Mouse (Mus musculus) olfactory bulb, adult 2 months (tissue): Measurements from ENCODE around the gene Eva1c. TPM values are rescaled to one million over a fixed set of nuclear protein-coding genes. Genes with fewer than 3 reads are reported as not detected.

Source experiments
- H3K27ac ChIP-seq: fragments of 200-500 bp; 2 replicates; pipeline ENCODE4 v1.5.1; 2012; ENCODE audit warnings: low read depth, low read length; ENCODE audit not compliant: insufficient read depth
- H3K4me1 ChIP-seq: fragments of 200-500 bp; 2 replicates; pipeline ENCODE4 v1.6.1; 2012; ENCODE audit warnings: low read length; ENCODE audit not compliant: control insufficient read depth, insufficient read depth
- H3K4me3 ChIP-seq: fragments of 200-500 bp; 2 replicates; pipeline ENCODE4 v1.5.1; 2012; ENCODE audit warnings: mild to moderate bottlenecking, low read depth, low read length, moderate library complexity; ENCODE audit not compliant: insufficient read depth
- CTCF ChIP-seq: fragments of 200-500 bp; IDR thresholded peaks from 2 replicates; pipeline ENCODE4 v1.5.1; 2012; ENCODE audit warnings: low read depth, mild to moderate bottlenecking, low read length, moderate library complexity; ENCODE audit not compliant: insufficient read depth
- POLR2A ChIP-seq: fragments of 200-500 bp; IDR thresholded peaks from 2 replicates; pipeline ENCODE4 v1.6.1; 2012; ENCODE audit warnings: mild to moderate bottlenecking, low read depth, low read length, moderate library complexity; ENCODE audit not compliant: insufficient read depth
- WGBS: fragments of 180-500 bp; shearing (Covaris S2); methylation state at CpG from one replicate; pipeline ENCODE4 v1.1.7; 2018; 5-methylcytosine and 5-hydroxymethylcytosine counted together
- polyA plus RNA-seq: library from polyadenylated mRNA; stranded (reverse); fragments of >200 nt; gene quantifications from 2 replicates; pipeline ENCODE4 v1.2.4, GENCODE M21; 2012; ENCODE audit warnings: low replicate concordance; ENCODE audit not compliant: missing spikeins, insufficient read depth, insufficient read length

The Eva1c gene
- polyA plus RNA-seq, 1 experiment = not detected

DNA sequence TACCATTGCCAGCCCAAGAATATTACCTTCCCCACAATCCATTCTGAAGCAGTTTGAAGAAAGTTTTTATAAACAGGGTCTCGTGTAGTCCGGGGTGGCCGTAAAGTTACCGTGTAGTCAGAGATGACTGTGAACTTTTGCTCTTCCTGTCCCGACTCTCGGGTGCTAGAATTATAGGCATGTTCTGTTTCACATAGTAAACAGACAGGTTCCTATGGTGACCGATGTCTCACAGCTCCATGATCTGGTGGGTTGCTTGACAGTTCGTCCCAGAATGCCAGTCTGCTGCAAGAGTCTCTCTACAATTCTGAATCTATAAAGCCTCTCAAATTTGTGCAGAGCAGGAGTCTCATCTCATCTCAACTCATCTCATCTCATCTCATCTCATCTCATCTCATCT lies 65.6 kb downstream of the Eva1c start:
- TF ChIP-seq CTCF = no peak
- no peak for TF ChIP-seq POLR2A
- no peak overlapping the region for H3K27ac ChIP-seq
- H3K4me3 ChIP-seq = no peak overlapping the region
- 81% methylated on average over 8 of the region's 8 CpGs for WGBS
- H3K4me1 ChIP-seq = peaks cover 14% of the 10 kb centered on the region

DNA sequence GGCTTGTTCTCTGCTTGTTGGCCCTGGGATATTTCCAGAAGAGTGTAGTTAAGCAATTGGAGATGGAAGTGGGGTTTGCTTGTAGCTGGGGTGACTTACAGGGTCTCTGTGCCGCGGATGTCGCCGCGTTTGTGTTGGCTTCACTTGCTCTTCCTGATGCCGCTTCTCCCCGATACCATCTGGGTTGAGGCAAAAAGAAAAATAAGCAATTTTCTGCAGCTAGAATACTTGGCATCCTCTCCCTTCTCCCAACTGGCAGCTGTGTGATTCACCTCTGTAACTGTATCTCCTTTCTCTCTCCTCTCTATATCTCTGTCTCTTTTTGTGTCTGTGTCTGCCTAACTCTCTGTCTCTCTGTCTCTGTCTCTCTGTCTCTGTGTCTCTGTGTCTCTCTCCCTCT lies 66.5 kb downstream of the Eva1c start:
- TF ChIP-seq POLR2A (no peak), CTCF (no peak)
- Histone ChIP-seq H3K27ac (no peak overlapping the region), H3K4me3 (no peak overlapping the region), H3K4me1 (peaks cover 14% of the 10 kb centered on the region)
- 41% methylated on average over 7 of the region's 7 CpGs for WGBS

DNA sequence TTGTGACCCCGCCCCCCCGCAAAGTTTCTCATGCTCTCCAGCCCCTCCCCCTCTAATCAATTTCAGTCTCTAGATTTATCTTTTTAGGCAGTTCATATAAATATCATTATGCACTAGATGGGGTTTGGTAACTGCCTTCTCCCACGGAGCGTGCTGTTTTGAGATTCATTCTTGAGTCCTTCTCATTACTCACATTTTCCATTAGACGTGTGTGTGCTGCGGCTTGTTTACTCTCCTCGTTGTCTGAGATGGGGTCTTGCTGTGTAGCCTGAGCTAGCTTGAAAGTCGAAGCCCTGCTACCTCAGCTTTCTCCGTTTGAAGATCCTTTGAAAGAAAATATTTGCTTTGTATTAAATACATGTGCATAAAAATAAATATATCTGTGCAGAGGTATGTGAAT lies 67.3 kb downstream of the Eva1c start:
- H3K4me1 ChIP-seq = peaks cover 14% of the 10 kb centered on the region
- H3K27ac ChIP-seq = no peak overlapping the region
- H3K4me3 ChIP-seq = no peak overlapping the region
- TF ChIP-seq CTCF = no peak
- TF ChIP-seq POLR2A = no peak
- 59% methylated on average over 9 of the region's 9 CpGs for WGBS

DNA sequence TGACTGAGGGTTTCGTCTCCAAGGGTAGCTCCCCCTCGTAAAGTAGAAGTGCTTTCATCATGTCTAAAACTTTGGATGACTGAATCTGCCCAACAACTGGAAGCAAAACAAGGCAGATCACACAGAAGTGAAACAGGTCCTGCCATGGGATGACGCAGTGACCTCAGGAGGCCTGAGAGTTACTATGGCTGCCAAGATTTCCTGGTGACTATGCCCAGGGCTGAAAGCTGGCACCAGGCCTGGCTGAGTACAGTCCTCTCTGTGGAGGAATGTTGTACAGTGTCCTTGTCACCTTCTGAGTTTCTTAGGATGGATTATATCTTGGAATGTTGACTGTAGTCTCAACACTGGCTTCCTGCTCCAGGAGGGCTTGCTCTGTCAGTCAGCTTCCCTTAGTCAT lies 71.1 kb downstream of the Eva1c start:
- WGBS = 87% methylated on average over 3 of the region's 3 CpGs
- Histone ChIP-seq H3K4me1 (peaks cover 6% of the 10 kb centered on the region), H3K27ac (no peak overlapping the region), H3K4me3 (no peak overlapping the region)
- TF ChIP-seq POLR2A = no peak
- TF ChIP-seq CTCF = no peak

DNA sequence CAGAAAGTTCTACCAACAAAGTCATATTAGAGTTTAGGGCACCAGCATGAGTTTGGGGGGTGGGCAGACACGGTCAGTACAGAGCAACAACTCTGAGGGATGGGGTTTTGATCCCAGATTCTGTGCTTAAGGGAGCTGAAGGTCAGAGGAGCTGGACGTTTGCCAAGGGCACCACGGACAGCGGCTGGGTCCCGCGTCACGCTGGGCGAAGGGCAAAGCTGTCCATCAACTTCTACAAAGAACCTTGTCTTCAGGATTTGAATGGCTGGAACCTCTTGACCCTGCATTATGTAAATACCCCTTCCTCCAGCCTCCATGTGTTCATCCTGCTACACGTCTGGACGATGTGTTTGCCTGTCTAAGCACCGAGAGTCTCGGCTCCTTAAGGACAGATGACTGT lies 73.0 kb downstream of the Eva1c start:
- no peak for TF ChIP-seq CTCF
- TF ChIP-seq POLR2A = no peak
- 49% methylated on average over 12 of the region's 12 CpGs for WGBS
- no peaks in the 10 kb centered on the region for H3K4me1 ChIP-seq
- no peak overlapping the region for H3K4me3 ChIP-seq
- no peak overlapping the region for H3K27ac ChIP-seq

DNA sequence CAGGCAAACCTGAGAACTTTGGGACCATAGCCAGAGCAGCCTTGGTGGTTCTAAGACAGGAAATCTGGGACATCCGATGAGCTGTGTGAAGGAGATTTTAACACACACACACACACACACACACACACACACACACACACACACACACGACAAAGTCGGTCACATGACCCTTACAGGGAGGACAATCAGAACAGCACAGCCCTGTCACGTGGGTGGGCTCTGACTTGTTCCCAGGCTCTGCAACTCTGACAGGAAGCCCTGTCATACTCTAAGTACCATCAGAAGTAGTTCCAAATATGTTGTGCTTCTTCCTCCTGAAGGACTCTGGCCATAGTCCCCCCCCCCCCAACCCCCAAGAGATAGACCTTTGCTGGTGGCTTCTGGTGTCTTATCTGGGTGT lies 74.8 kb downstream of the Eva1c start:
- no peaks in the 10 kb centered on the region for H3K4me1 ChIP-seq
- no peak overlapping the region for H3K4me3 ChIP-seq
- 88% methylated on average over 4 of the region's 4 CpGs for WGBS
- H3K27ac ChIP-seq = no peak overlapping the region
- TF ChIP-seq POLR2A = no peak
- TF ChIP-seq CTCF = no peak

DNA sequence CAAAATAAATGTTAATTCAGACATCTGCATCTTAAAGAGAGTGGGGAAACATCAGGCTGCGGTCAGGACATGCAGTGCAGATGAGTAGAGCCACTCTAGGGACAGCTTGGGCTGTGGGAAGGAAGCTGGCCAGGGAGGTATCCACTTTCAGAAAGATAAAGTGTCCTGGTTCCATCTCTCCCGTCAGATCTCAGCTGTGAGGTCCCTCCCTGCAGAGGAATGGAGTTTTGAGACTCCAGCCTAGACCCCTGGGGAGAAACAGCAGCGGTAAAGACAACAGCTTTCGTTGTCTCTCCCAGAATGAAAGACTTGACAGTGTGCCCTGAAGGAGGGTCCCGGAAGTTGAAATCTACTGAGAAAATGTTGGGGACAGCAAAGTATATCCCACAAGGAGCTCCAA lies 76.8 kb downstream of the Eva1c start:
- 69% methylated on average over 5 of the region's 5 CpGs for WGBS
- Histone ChIP-seq H3K4me1 (no peaks in the 10 kb centered on the region), H3K27ac (no peak overlapping the region), H3K4me3 (no peak overlapping the region)
- TF ChIP-seq POLR2A (no peak), CTCF (no peak)

DNA sequence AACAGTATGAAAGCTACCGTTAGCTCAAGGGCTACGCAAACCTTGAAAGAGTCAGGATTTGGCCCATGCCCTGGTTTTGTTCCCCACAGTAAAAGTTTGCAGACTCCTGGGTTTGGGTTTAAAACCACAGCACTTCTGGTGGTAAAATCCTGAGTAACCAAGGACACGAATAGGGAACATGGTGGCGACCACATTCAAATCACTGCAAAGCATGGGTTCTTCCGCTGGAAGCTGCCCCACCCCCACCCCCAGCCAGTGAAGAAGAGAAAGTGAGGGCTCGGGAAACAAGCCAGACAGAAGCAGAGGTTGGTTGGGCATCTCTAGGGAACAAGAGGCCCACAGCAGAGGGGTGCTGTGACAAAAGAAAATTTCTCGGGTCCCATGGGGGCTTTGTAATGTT lies 80.7 kb downstream of the Eva1c start:
- TF ChIP-seq CTCF (no peak), POLR2A (no peak)
- no peaks in the 10 kb centered on the region for H3K4me1 ChIP-seq
- WGBS = 76% methylated on average over 7 of the region's 7 CpGs
- no peak overlapping the region for H3K27ac ChIP-seq
- H3K4me3 ChIP-seq = no peak overlapping the region

DNA sequence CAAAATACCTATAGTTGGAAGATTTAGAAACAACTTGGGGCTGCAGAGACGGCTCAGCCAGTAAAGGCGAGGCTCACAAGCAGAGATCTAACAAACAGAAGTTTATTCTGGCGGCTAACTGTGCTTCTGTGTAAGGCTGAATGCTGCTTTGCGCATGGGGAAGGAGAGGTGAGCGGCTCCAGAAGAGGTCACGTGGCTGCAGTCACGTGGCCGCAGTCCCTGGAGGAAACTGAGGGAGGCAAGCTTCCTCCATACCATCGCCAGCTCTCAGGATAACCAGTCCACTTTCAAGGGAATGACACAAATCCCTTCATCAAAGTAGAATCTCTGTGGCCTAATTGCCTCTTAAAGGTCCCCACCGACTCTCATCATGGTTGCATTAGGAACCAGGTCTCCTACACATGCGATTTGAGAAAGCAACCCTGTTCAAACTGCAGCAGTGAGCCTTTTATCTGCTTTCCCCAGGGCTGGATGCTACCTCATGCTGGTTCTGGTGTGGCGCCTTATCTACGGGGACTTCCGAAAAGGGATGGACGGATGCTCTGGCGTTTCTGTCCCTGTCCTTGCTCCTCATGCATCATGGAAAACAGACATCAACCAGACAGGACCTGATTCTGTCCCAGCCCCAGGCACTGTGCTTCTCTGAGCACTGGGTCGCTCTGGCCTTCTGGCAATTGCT lies 84.5 kb downstream of the Eva1c start:
- H3K4me3 ChIP-seq = no peak overlapping the region
- no peaks in the 10 kb centered on the region for H3K4me1 ChIP-seq
- H3K27ac ChIP-seq = no peak overlapping the region
- TF ChIP-seq CTCF (no peak), POLR2A (no peak)
- WGBS = 84% methylated on average over 17 of the region's 17 CpGs

DNA sequence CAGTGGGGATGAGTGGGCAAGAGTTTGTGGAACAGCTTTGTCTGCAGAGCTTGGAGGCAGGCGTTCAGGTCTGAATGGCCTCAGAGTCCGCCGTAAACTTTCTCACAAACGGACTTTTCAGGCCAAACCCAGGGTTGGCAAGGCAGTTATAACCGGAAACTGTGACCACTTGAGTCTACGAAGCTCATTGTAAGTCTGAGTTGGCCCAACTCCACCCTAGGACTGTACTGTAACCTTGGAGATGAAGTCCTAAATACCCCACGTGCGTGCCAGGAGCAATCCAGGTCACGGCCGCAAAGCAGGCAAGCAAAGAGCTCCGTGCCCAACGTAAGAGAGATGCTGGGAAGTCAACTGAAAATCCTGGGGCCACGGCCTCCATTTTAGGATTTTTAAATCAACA lies 85.2 kb downstream of the Eva1c start:
- Histone ChIP-seq H3K4me3 (no peak overlapping the region), H3K4me1 (no peaks in the 10 kb centered on the region), H3K27ac (no peak overlapping the region)
- TF ChIP-seq CTCF = no peak
- TF ChIP-seq POLR2A = no peak
- WGBS = 62% methylated on average over 13 of the region's 13 CpGs
